Mouse (Mus musculus): Measurements from ENCODE around the gene Spdya. TPM values are rescaled to one million over a fixed set of nuclear protein-coding genes. Genes with fewer than 3 reads are reported as not detected.
A peak's percentile ranks its signal among the peaks of the same experiment; 100 is the strongest.
"Not testable (repeated sequence)": the region's sequence is repeated elsewhere in the genome, so short reads cannot be mapped to it uniquely, and the experiment has no call there.

Spdya gene
- polyA plus RNA-seq, 1 experiment from 2014 or later: 0.66 TPM

- peak overlapping the region; percentile 97; the same call in 1 of the 2 replicates for H3K4me3 ChIP-seq (ENCODE audit: low read depth, low read length)
- 39% methylated on average over 4 of the region's 4 CpGs for WGBS
Measured at GRCm38 (mm10) chr17:71617974-71618373, 66.1 kb downstream of the Spdya start.

GRCm38 (mm10) chr17:71631806-71632205 is 79.9 kb downstream of the Spdya start:
- Histone ChIP-seq H3K9ac (ENCODE audit: low read depth, low read length) (no peak overlapping the region), H3K4me3 (ENCODE audit: low read depth, low read length) (no peak overlapping the region), H3K9me3 (ENCODE audit: control insufficient read depth) (no peaks in the 10 kb centered on the region), H3K36me3 (ENCODE audit: control insufficient read depth, insufficient read depth) (peaks cover 78% of the 10 kb centered on the region), H3K27me3 (replicated peaks; ENCODE audit: control insufficient read depth, insufficient read depth, low read length) (no peaks in the 10 kb centered on the region), H3K27ac (ENCODE audit: low read depth, low read length) (no peak overlapping the region), H3K4me1 (replicated peaks; ENCODE audit: control insufficient read depth, insufficient read depth, low read length) (no peaks in the 10 kb centered on the region), H3K4me2 (replicated peaks; ENCODE audit: low read depth) (no peak overlapping the region)
- 85% methylated on average over 10 of the region's 10 CpGs for WGBS
- ATAC-seq: no peak
- no peak for TF ChIP-seq CTCF (IDR thresholded peaks at IDR 0.05; ENCODE audit: low read depth)

More at GRCm38 (mm10) chr17:71617974-71618373, 66.1 kb downstream of the Spdya start:
- no peak for TF ChIP-seq CTCF (IDR thresholded peaks at IDR 0.05; ENCODE audit: low read depth)
- no peaks in the 10 kb centered on the region for H3K27me3 ChIP-seq (replicated peaks; ENCODE audit: control insufficient read depth, insufficient read depth, low read length)
- peak overlapping the region; percentile 88 for H3K4me2 ChIP-seq (replicated peaks; ENCODE audit: low read depth)
- no peak for ATAC-seq
- no peak overlapping the region for H3K27ac ChIP-seq (ENCODE audit: low read depth, low read length)
- H3K9ac ChIP-seq (ENCODE audit: low read depth, low read length): no peak overlapping the region
- no peaks in the 10 kb centered on the region for H3K9me3 ChIP-seq (ENCODE audit: control insufficient read depth)
- no peaks in the 10 kb centered on the region for H3K4me1 ChIP-seq (replicated peaks; ENCODE audit: control insufficient read depth, insufficient read depth, low read length)
- H3K36me3 ChIP-seq (ENCODE audit: control insufficient read depth, insufficient read depth): no peaks in the 10 kb centered on the region

- no peak for ATAC-seq
- no peak for TF ChIP-seq CTCF (IDR thresholded peaks at IDR 0.05; ENCODE audit: low read depth)
- Histone ChIP-seq H3K9me3 (ENCODE audit: control insufficient read depth) (no peaks in the 10 kb centered on the region), H3K27me3 (replicated peaks; ENCODE audit: control insufficient read depth, insufficient read depth, low read length) (no peaks in the 10 kb centered on the region), H3K4me1 (replicated peaks; ENCODE audit: control insufficient read depth, insufficient read depth, low read length) (no peaks in the 10 kb centered on the region), H3K4me3 (ENCODE audit: low read depth, low read length) (no peak overlapping the region), H3K27ac (ENCODE audit: low read depth, low read length) (no peak overlapping the region), H3K36me3 (ENCODE audit: control insufficient read depth, insufficient read depth) (peaks cover 80% of the 10 kb centered on the region), H3K4me2 (replicated peaks; ENCODE audit: low read depth) (no peak overlapping the region), H3K9ac (ENCODE audit: low read depth, low read length) (no peak overlapping the region)
- 81% methylated on average over 8 of the region's 8 CpGs for WGBS
Measured at GRCm38 (mm10) chr17:71633350-71633749, 81.5 kb downstream of the Spdya start.

GRCm38 (mm10) chr17:71636786-71637185 is 84.9 kb downstream of the Spdya start:
- WGBS: 93% methylated on average over 8 of the region's 8 CpGs
- H3K9me3 ChIP-seq (ENCODE audit: control insufficient read depth): no peaks in the 10 kb centered on the region
- peaks cover 65% of the 10 kb centered on the region for H3K36me3 ChIP-seq (ENCODE audit: control insufficient read depth, insufficient read depth)

GRCm38 (mm10) chr17:71637750-71638265 is 85.9 kb downstream of the Spdya start:
- peak; percentile 25; the same call in 1 of the 2 replicates for ATAC-seq
- Histone ChIP-seq H3K27ac (ENCODE audit: low read depth, low read length) (no peak overlapping the region), H3K4me3 (ENCODE audit: low read depth, low read length) (no peak overlapping the region), H3K27me3 (replicated peaks; ENCODE audit: control insufficient read depth, insufficient read depth, low read length) (no peaks in the 10 kb centered on the region), H3K9ac (ENCODE audit: low read depth, low read length) (no peak overlapping the region), H3K9me3 (ENCODE audit: control insufficient read depth) (no peaks in the 10 kb centered on the region), H3K4me2 (replicated peaks; ENCODE audit: low read depth) (no peak overlapping the region), H3K4me1 (replicated peaks; ENCODE audit: control insufficient read depth, insufficient read depth, low read length) (no peaks in the 10 kb centered on the region), H3K36me3 (ENCODE audit: control insufficient read depth, insufficient read depth) (peaks cover 73% of the 10 kb centered on the region)
- 70% methylated on average over 4 of the region's 4 CpGs for WGBS
- TF ChIP-seq CTCF (IDR thresholded peaks at IDR 0.05; ENCODE audit: low read depth): no peak

More at GRCm38 (mm10) chr17:71636786-71637185, 84.9 kb downstream of the Spdya start:
- H3K4me2 ChIP-seq (replicated peaks; ENCODE audit: low read depth): no peak overlapping the region
- H3K4me3 ChIP-seq (ENCODE audit: low read depth, low read length): no peak overlapping the region
- no peak overlapping the region for H3K27ac ChIP-seq (ENCODE audit: low read depth, low read length)
- H3K9ac ChIP-seq (ENCODE audit: low read depth, low read length): no peak overlapping the region
- no peaks in the 10 kb centered on the region for H3K4me1 ChIP-seq (replicated peaks; ENCODE audit: control insufficient read depth, insufficient read depth, low read length)
- TF ChIP-seq CTCF (IDR thresholded peaks at IDR 0.05; ENCODE audit: low read depth): no peak
- H3K27me3 ChIP-seq (replicated peaks; ENCODE audit: control insufficient read depth, insufficient read depth, low read length): no peaks in the 10 kb centered on the region
- no peak for ATAC-seq

GRCm38 (mm10) chr17:71639056-71639455 is 87.2 kb downstream of the Spdya start:
- not testable (repeated sequence) for H3K9me3 ChIP-seq (ENCODE audit: control insufficient read depth); ATAC-seq; H3K27ac ChIP-seq (ENCODE audit: low read depth, low read length); H3K4me2 ChIP-seq (replicated peaks; ENCODE audit: low read depth); H3K9ac ChIP-seq (ENCODE audit: low read depth, low read length); H3K4me1 ChIP-seq (replicated peaks; ENCODE audit: control insufficient read depth, insufficient read depth, low read length); H3K4me3 ChIP-seq (ENCODE audit: low read depth, low read length); H3K27me3 ChIP-seq (replicated peaks; ENCODE audit: control insufficient read depth, insufficient read depth, low read length)
- WGBS: 41% methylated on average over 5 of the region's 5 CpGs
- H3K36me3 ChIP-seq (ENCODE audit: control insufficient read depth, insufficient read depth): peaks cover 68% of the 10 kb centered on the region

Other genes with a start within 250 kb of the Spdya start
- 0.82 and 1.7 TPM in 2 replicates for gene Emilin2, start 240.1 kb upstream of the Spdya start, polyA plus RNA-seq (2015; fragmentation: Nextera tagmentation; extraction: Ambion mirVana)
- 0.40 and 0.54 TPM in 2 replicates for gene Gm4707, start 92.1 kb upstream of the Spdya start, polyA plus RNA-seq (2015; fragmentation: Nextera tagmentation; extraction: Ambion mirVana)
- 25.6 and 26.6 TPM in 2 replicates for gene Smchd1, start 76.7 kb upstream of the Spdya start, polyA plus RNA-seq (2015; fragmentation: Nextera tagmentation; extraction: Ambion mirVana)
- 8.8 and 10.0 TPM in 2 replicates for gene Ndc80, start 25.2 kb upstream of the Spdya start, polyA plus RNA-seq (2015; fragmentation: Nextera tagmentation; extraction: Ambion mirVana)
- gene Wdr43, start 63.8 kb downstream of the Spdya start, polyA plus RNA-seq (2015; fragmentation: Nextera tagmentation; extraction: Ambion mirVana): 22.8 and 26.5 TPM in 2 replicates
- gene Togaram2, start 121.2 kb downstream of the Spdya start, polyA plus RNA-seq (2015; fragmentation: Nextera tagmentation; extraction: Ambion mirVana): 0.07 and 0.16 TPM in 2 replicates
- gene Pcare, start 200.8 kb downstream of the Spdya start, polyA plus RNA-seq (2015; fragmentation: Nextera tagmentation; extraction: Ambion mirVana): not detected in 2 replicates
- gene Clip4, start 216.4 kb downstream of the Spdya start, polyA plus RNA-seq (2015; fragmentation: Nextera tagmentation; extraction: Ambion mirVana): 3.3 and 3.7 TPM in 2 replicates